Mouse (Mus musculus) large intestine, adult 2 months (tissue): ENCODE measurements at regions not wholly inside any gene's neighbourhood (a gene's known extent, or its start where the extent isn't known, plus 50 kb on each side); places are given as distances from the start of the nearest gene placed in this dataset.

Experiments
- DNase-seq: peaks from one replicate; pipeline ENCODE4 v3.0.0-alpha.2; 2012; ENCODE audit warnings: low read depth, low spot score
- WGBS: fragments of 180-500 bp; shearing (Covaris S2); methylation state at CpG from one replicate; pipeline ENCODE4 v1.1.7; 2018; 5-methylcytosine and 5-hydroxymethylcytosine counted together

DNA sequence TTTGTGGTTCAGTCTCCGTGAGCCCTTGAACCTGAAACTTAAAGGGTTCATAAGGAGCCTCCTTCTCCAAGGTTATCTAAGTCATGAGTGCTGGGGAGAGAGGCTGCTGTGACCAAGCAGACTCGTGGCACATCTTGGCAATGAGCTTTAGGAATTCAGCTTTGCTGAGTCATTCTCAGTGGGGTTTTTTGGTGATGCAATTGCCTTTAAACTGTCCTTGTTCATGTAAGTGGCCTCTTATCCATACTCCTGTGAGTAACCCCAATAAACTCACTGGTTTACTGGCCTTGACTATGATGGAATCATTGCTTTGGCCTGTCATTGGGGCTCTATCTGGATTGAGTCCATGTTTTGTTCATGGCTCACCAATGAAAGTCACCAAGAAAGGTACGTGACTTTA lies 218.2 kb upstream of the Ppp2r3a start:
- 66% methylated on average over 3 of the region's 3 CpGs for WGBS
- no peak for DNase-seq

DNA sequence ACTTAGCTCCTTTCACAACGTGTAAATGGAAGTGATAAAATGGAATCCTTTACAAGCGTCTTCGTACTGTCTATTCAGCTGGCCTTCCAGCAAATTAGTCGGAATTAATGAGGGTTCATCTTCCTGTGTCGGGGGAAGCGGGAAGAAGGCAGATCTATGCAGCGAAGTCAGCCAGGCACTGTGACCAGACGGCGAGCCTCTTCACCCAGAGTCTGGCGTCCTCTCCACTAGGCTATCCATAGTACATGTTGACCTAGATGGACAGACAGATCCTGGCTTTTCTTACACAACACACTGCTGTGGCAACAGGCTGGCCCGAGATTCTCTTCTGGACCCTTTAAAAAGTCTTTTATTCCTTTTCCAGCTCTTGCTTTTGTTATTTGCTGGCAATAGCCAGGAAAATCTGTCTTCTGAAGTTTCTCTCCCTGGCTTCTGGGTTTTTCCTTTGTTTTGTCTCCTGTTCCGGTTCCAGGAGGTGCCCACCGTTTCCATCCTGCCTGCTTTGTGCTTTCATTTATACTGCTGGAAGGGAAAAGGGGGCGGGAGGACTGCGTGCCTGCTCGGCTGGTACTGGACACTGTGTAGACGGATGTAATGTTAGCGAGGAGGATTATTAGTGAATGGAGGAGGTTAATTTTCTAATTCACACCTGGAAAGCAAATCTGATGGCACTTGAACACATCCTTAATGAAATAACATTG lies 213.3 kb upstream of the Ppp2r3a start:
- whole genome bisulfite sequencing, result 77% methylated on average over 18 of the region's 18 CpGs

DNA sequence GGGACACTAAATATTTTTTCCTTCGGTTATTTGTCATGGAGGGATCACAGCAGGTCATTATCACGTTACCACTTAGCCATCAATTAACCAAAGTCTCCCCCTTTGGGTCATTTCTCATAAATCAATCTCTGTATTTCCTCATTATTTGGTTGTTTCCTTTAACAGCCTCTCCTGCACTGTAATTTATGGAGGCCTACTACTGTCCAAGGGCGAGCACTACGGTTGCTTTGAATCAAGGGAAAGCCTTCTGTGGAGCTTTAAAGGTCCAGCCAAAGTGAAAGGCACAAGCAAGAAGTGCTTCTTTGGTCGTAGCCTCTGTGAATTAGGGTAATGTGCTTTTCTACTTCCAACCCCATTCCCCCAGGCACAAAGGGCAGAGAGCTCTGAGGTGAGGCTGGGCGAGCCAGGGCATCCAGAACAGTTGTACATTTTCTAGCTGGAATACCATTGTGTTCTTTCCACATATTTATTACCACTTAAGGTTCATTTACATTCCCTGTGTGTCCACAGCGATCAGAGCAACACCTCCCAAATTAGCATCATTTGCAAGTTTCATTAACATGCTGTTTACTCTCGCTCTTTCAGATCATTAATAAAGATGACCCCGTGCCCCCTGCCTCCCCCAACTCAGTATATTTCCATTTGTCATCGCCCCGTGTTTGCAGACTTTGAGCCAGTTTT lies 207.5 kb upstream of the Ppp2r3a start:
- 55% methylated on average over 11 of the region's 11 CpGs for WGBS
- no peak for DNase-seq

More for the DNA sequence above, 213.3 kb upstream of the Ppp2r3a start:
- DNase-seq, result no peak

DNA sequence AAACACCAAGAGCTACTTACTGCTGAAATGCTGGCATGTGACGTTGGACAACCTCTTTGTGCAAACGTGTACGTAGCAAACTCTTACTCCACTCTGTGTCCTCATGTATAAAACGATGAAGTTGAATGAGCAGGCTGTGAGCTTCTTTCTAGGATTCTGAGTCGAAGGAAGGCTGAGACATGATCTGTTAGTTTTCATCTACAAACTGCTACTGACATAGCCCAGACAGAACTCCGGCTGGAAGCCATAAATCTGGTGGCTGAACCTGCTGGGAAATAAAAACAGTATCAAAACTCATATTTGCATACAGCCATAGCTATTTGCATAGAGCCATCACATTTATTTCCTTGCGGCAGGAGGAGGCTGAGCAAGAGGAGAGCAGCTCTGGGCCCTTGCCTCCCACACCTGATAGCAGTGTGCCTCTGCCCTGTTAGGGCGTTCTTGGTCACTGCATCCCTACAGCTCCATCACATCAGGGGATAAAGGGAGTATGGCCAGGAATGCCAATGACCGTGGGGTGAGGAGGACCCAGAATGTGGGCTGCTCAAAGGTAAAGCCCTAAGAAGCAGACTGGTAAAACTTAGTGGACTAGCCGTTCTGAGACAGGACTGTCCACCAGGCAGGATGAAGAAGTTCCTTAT lies 206.8 kb upstream of the Ppp2r3a start:
- 65% methylated on average over 10 of the region's 10 CpGs for WGBS
- DNase-seq, result no peak

DNA sequence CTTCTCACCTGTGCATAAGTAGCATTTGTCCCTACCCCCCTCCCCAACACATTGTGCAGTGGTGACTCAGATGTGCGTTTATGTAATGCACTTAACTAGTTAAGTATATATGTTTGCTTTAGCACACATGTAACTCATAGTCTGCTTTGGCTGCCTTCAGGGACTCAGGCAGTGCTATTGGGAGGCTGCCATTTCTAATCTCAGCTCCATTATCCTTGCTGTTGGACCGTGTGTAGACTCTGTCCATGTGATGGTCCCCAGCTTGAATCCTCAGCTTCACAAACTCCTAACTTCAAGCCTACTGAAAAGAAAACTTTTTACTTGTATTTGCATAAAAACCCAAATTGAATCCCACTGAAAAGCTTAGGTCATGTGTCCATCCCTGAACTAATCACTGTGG lies 194.7 kb upstream of the Ppp2r3a start:
- WGBS, result 53% methylated on average over 2 of the region's 2 CpGs
- DNase-seq, result no peak

DNA sequence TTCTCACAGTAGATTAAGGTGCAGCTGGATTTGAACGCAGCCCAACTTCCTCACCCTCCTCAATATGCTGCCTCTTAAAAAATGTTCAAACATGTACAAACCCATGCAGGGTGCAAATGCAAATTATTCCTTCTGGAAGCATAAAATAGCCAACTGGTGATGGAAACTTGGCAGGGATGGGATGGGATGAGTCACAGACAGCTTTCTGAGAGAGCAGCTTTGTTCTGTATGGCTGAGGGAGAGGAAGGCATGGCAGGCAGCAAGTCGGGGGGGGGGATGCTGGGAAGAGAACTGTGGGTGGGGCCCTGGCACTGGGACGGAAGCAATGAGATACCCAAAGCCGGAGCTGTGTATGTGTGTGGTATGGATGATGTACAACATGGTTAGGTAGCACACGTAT lies 194.2 kb upstream of the Ppp2r3a start:
- WGBS, result 58% methylated on average over 5 of the region's 5 CpGs
- no peak for DNase-seq

DNA sequence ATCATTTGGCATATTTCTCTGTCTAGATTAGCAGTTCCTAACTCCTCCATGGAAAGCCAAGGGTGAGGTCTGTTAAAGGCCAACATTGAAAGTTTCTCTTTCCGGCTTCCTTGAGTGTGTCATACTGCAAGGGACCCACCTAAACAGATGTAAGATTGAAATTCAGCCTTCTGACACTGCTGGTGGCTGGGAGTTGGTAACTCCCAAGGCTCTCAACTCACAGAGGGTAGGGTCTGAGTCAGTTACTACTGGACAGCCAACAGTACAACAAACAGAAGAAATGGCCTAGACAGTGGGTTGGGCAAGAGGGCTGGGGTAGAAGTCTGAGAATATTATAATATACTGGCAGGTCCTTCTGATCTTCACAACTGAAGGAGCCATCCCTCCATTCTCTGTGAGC lies 193.7 kb upstream of the Ppp2r3a start:
- WGBS, result 88% methylated on average over 1 of the region's 1 CpGs
- DNase-seq, result no peak

DNA sequence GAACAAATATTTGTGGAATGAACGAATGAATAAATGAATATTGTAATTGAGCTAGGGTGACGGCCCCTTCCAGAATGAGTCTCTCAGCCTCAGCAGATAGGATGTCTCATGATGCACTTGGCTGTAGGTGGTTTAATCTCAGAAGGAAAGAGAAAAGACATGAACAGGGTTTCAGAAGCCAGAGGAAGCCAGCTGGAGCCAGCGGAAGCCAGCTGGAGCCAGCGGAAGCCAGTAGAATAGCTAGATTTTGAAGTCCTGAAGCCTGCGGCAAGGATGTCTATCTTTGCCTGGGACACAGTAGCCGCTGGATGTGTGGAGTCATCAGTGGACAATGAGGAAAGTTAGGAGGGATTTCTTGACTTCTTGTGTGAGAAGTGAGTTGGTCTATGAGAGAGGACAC lies 188.3 kb upstream of the Ppp2r3a start:
- 68% methylated on average over 6 of the region's 6 CpGs for WGBS
- DNase-seq, result no peak

DNA sequence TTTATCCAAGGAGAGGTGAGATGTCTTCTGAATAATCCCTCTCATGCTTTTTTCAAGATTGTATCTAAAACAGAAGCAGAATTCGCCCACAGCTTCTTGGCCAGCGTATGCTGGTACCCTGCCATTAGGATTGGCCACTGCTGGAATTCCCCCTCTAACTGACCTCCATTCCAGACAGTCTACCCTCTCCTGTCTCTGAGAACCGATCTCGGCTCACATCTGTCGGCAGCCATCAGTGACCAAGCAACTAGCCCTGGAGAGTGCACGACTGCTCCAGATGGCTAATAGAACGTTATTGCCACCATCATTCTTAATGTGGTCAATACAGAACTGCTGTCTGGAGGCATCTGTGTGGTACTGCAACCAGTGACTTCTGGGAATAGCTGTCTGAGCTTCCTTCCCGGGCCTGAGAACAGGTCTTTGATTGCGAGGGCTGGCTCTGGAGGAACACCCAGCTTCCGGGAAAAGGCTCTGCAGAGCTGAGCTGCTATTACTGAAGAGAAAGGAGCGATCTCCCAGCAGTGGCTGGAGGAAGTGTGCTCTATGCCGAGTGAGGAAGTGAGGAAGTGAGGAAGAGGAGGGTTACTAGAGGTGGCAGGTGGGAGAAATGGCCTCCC lies 187.1 kb upstream of the Ppp2r3a start:
- 45% methylated on average over 12 of the region's 12 CpGs for WGBS
- DNase-seq, result no peak

DNA sequence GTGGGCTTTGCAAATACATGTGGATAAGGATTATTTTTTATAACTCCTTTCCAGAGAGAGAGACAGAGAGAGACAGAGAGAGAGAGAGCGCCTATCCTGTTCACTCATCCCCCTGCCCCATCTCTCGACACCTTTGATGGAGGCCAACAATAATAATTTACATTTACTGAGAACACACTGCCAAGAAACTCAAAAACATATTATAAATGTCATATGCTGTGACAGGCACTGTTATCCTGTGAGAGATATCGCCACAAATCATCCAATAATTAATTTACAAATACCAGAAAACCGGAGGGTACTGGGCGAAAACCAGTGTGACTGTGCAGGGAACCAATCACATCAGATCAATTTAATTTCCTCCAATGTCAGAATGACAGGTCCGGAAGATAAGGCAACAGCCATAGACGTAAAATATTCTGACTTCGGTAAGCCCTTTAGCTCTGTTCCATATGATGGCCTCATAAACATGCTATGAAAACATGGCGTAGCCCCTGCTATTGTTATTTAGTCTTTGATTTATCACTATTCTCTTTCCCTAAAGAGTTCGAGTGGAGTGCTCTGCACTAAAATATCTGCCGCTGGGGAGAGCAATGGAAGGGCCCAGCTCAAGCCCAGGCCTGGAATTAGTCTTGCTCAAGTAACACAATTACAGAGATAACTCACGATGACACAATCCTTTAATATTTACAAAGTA lies 173.5 kb upstream of the Ppp2r3a start:
- DNase-seq, result no peak
- 67% methylated on average over 12 of the region's 12 CpGs for WGBS

DNA sequence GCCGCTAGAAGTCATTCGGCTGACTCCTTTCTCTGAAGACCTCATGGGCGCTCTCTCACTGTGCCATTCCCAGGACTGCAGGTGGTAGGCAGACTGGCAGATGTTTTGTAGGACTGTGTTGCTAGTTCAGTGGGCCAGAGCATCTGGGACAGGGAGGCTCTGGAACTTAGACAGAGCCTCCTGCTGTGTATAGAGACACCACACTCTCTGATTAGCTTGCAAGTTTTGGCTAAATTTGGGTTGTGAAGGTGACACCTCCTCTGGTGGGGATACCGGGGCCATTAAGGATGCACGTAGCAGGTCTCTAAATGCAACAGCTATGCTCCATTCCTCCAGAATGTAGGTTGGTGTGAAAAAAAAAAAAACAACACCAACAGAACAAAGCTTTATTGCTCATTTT lies 171.4 kb upstream of the Ppp2r3a start:
- no peak for DNase-seq
- WGBS, result 84% methylated on average over 5 of the region's 5 CpGs

DNA sequence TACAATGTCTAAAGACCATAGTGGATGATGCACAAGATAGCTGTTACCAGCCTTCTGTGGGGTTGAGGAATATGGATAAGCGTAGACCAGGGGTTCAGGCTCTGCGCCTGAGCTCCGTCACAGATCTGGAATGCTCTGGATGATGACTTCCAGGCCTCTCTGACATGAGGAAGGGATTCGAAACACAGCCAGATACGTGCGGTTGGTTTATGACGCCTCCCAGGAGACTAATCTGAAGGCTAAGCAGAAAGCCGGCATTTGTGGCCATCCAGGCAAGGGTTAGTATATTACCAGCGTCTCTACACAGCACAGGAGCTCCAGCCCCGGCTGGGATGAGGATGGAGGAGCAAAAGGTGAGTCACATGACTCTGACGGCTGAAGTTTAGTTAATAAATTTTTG lies 170.4 kb upstream of the Ppp2r3a start:
- WGBS, result 67% methylated on average over 11 of the region's 11 CpGs
- no peak for DNase-seq

DNA sequence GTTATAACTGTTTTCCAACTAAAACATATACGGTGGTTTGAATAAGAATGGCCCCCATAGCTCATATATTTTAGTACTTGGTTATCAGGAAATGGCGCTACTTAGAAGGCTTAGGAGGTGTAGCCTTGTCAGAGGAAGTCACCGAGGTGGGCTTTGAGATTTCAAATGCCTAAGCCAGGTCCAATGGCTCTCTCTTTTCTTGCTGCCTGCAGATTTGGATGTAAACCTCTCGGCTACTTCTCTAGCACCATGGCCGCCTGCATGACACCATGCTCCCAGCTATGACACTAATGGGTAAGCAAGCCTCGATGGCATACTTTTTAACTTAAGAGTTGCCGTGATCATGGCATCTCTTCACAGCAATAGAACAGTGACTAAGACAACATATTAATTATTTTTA lies 169.5 kb upstream of the Ppp2r3a start:
- DNase-seq, result no peak
- WGBS, result 92% methylated on average over 7 of the region's 7 CpGs

DNA sequence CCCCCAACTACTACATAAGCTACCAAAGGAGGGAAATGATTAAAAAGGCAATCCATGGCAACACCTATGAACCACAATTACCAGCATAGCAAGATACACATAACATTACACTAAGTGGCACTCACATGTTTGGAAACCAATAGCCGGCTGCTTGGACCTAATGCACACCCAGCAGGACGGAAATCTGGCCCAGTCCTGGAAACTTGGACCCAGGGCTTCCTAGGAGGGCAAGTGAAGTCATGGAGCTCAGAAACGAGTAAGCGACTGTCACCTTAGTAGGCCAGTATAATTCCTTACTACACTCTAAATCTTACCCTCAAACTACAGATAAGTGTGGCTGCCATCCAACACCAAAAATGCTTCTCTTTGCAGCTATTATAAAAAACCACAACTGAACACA lies 168.6 kb upstream of the Ppp2r3a start:
- WGBS, result 87% methylated on average over 4 of the region's 4 CpGs
- no peak for DNase-seq

DNA sequence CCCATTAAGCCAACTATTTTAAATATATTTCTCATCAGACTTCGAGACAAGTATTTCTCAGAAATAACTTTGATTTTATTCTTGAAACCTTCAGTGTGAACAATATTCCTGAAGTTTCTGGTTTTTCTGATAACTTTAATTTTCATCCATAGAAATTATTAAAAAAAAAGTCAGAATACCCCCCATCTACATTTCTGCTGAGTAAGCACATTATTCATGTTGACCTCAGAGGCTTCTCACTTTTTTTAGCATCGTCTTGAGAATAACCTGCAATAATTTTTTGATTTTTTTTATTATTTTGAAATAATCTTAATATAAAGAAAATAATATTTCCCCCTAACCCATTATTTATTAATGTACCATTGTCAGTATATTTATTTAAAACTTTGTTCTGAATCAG lies 166.1 kb upstream of the Ppp2r3a start:
- WGBS, result 86% methylated on average over 2 of the region's 2 CpGs
- DNase-seq, result no peak

DNA sequence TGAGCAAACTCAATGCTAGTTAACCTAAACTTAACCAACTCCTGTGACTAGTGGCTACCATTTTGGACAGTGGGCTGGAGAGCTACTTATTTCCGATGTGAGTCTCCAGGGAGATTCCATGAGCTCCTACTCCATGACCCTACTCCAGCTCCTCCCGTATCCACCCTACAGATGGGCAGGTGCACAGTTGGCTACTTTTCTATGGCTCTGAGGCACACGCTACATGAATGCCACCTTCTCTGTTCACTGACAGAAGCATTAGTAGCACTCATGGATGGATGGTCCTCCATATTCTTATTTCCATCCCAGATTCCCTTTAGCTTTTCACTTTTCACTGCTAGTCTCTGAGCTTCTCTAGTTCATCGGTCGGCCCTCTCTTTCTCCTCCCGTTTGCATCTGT lies 164.7 kb upstream of the Ppp2r3a start:
- WGBS, result 95% methylated on average over 6 of the region's 6 CpGs
- no peak for DNase-seq

DNA sequence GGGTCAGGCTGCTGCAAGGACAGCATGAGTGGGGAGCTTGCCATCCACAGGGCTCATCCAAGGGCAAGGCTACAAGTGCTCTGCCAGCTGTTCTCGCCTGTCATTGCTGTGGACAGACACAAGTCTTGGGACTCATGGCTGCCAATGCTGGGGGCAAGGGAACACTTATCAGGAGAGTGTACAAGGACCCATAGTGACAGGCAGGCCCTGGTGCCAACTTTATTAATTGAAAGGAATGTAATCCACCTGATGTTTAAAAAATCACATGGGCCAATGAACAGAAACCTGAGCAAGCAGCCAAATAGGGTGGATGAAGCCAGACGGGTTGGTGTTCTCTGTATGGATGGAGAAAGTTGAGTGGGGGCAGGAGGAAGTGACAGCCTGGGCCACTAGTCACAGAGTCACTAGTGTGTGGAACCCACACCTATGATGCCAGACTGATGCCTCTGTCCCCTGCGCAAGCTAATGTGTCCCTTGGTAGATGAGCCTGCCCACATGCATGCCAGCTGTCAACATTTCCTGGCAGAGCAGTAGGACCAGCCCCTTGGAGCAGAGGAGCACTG lies 161.6 kb upstream of the Ppp2r3a start:
- no peak for DNase-seq
- 78% methylated on average over 3 of the region's 3 CpGs for WGBS

DNA sequence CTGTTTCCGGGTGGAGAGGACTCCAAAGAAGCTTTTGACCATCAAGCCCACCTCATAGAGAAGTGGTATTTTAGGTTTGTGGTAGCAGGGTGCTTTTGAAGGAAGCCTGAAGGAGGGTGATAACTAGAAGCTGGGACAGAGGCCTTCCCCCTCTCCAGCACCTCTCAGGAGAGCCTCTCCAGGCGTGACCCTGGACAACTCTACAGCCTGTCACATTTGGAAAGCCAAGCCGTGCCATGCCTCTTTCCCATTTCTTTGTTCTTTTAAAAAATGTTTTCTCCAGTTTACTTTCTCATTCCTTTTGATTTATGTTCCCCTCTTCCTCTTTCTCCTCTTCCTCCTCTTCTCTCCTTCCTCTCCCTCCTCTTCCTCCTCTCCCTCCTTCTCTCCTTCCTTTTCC lies 160.4 kb upstream of the Ppp2r3a start:
- WGBS, result 85% methylated on average over 3 of the region's 3 CpGs
- no peak for DNase-seq

DNA sequence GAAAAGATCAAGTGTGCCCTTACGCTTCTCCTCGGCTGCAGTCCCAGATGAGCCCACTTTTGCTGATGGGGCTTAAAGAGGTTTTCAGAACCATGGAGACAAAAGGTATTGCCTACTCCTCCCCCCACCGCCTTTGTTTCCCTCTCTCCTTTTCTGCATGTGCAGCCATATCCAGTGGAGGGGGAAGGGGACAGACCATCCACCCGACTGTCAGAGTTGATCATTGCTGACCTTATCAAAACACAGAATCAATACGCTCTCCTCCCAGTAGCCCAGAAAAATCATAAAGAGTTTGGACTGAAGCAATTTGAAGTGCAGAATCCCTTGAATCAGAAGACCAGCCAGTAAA lies 159.9 kb upstream of the Ppp2r3a start:
- 87% methylated on average over 5 of the region's 5 CpGs for WGBS

More for the DNA sequence above, 159.9 kb upstream of the Ppp2r3a start:
- no peak for DNase-seq
